Mouse (Mus musculus): ENCODE results near the gene Msh6.

DNA sequence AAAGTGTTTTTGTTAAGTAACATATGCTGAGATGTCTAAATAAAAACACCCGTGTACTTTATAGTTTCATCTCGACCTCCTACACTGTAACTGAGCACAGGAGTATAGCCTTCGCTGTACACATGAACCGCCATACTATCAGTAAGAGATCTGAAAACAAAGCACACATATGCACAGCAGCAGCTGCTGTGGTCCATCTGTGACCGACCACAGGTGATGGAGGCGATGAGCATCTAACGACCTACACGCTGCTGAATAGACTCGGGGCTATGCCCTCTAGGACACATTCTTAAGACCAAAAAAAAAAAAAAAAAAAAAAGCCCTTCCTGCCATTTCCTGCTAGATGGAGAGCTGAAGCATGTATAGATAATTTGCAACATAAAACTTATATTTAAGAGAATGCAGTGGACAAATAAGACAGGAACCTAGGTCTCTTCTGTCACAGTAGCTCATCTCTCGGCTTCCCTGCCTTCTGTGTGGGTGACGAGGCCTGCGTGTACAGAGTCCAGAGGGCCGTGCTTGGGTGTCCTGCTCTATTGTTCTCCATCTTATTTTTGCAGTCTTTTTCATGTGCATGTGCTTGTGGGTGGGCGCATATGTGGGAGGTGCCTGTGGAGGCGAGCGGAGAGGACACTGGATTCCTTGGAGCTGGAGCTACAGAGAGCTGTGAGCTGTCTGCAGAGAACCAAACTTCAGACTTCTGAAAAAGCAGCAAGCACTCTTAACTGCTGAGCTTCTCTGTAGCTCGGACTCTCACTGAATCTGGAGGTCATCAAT is 54.5 kb downstream of the Msh6 start:
- TF ChIP-seq GATA1 (IDR thresholded peaks at IDR 0.05; ENCODE audit: low read length) (no peak), TAL1 (IDR thresholded peaks at IDR 0.05; ENCODE audit: low read length) (no peak)
